Mouse (Mus musculus) liver, postnatal 0 days (tissue): ENCODE measurements around the gene Pfn3. TPM values are rescaled to one million over a fixed set of nuclear protein-coding genes. Genes with fewer than 3 reads are reported as not detected.

ENCODE experiments used
- ATAC-seq: fragments of 200-750 bp; cut with Nextera tagmentation; 2 replicates; pipeline ENCODE4 v1.8.0; 2017; ENCODE audit warnings: mild to moderate bottlenecking, moderate library complexity
- DNase-seq: peaks from one replicate; pipeline ENCODE4 v3.0.0-alpha.2; 2016
- H3K27ac ChIP-seq: fragments of 300-500 bp; sonication (generic); 2 replicates; pipeline ENCODE4 v1.5.1; 2014; ENCODE audit warnings: antibody characterized with exemption, moderate library complexity, mild to moderate bottlenecking, low read depth
- H3K27me3 ChIP-seq: fragments of 300-500 bp; sonication (generic); 2 replicates; pipeline ENCODE4 v1.6.1; 2014; ENCODE audit warnings: low read length, control low read depth, mixed read lengths; ENCODE audit not compliant: insufficient read depth
- H3K36me3 ChIP-seq: fragments of 300-500 bp; sonication (generic); replicated peaks from 2 replicates; pipeline ENCODE4 v1.6.1; 2014; ENCODE audit warnings: mild to moderate bottlenecking, control low read depth, low read length, moderate library complexity, mixed read lengths; ENCODE audit not compliant: insufficient read depth
- H3K4me1 ChIP-seq: fragments of 300-500 bp; sonication (generic); 2 replicates; pipeline ENCODE4 v1.6.1; 2014; ENCODE audit warnings: antibody characterized with exemption, mild to moderate bottlenecking, control low read depth; ENCODE audit not compliant: insufficient read depth
- H3K4me2 ChIP-seq: fragments of 300-500 bp; sonication (generic); 2 replicates; pipeline ENCODE4 v1.6.1; 2014; ENCODE audit warnings: low read depth, mild to moderate bottlenecking, low read length, moderate library complexity, mixed read lengths
- H3K4me3 ChIP-seq: fragments of 300-500 bp; sonication (generic); 2 replicates; pipeline ENCODE4 v1.5.1; 2014; ENCODE audit warnings: low read depth, low read length
- H3K9ac ChIP-seq: fragments of 300-500 bp; sonication (generic); replicated peaks from 2 replicates; pipeline ENCODE4 v1.6.1; 2014; ENCODE audit warnings: mild to moderate bottlenecking, moderate library complexity
- H3K9me3 ChIP-seq: fragments of 300-500 bp; sonication (generic); 2 replicates; pipeline ENCODE4 v1.6.1; 2016; ENCODE audit warnings: mild to moderate bottlenecking, control low read depth, low read length, mixed read lengths
- CTCF ChIP-seq: sonication (generic); IDR thresholded peaks from 2 replicates; pipeline ENCODE4 v1.5.1; 2016; ENCODE audit warnings: antibody characterized with exemption, low read depth
- EP300 ChIP-seq: IDR thresholded peaks from 2 replicates; pipeline ENCODE4 v1.6.1; 2016; ENCODE audit warnings: antibody characterized with exemption, low read depth, mild to moderate bottlenecking
- WGBS: fragments of 180-500 bp; shearing (Covaris S2); extraction: QIAGEN DNeasy Blood & Tissue Kit; methylation state at CpG from one replicate; pipeline ENCODE4 v1.1.7; 2014; ENCODE audit not compliant: insufficient replicate concordance; 5-methylcytosine and 5-hydroxymethylcytosine counted together
- polyA plus RNA-seq: library from polyadenylated mRNA; unstranded; fragments of >200 nt; fragmentation: Nextera tagmentation; extraction: Ambion mirVana; gene quantifications from 2 replicates; pipeline ENCODE4 v1.2.1, GENCODE M21; 2015

The Pfn3 gene
- polyA plus RNA-seq: not detected in 2 replicates

- Histone ChIP-seq H3K9ac (no peak within 1 kb of the TSS), H3K4me2 (no peak within 1 kb of the TSS; the same call in 1 of the 2 replicates), H3K9me3 (no peaks in the 10 kb centered on the region), H3K4me1 (peaks cover 7% of the 10 kb centered on the region), H3K36me3 (no peaks in the 10 kb centered on the region), H3K27ac (no peak within 1 kb of the TSS), H3K27me3 (peaks cover 33% of the 10 kb centered on the region), H3K4me3 (no peak within 1 kb of the TSS)
- DNase-seq: peak; percentile 68
- ATAC-seq: 0 out of 2 replicates have a peak, but pooled peaks have one; percentile 19
- TF ChIP-seq CTCF (no peak), EP300 (no peak)
- 15% methylated on average over 41 of the region's 41 CpGs for WGBS
Measured at GRCm38 (mm10) chr13:55414743-55415380, at the start of gene Pfn3. TSS of gene Pfn3 (minus strand) at chr13:55415232.

GRCm38 (mm10) chr13:55464027-55464884 is 49.2 kb upstream of the Pfn3 start, which contains the start of gene Prr7:
TSS of gene Prr7 (plus strand) at chr13:55464267.
- H3K27me3 ChIP-seq: peaks cover 27% of the 10 kb centered on the region
- peaks cover 21% of the 10 kb centered on the region for H3K36me3 ChIP-seq
- peak within 1 kb of the TSS; percentile 48 for H3K9ac ChIP-seq
- H3K9me3 ChIP-seq: no peaks in the 10 kb centered on the region
- WGBS: under 1% methylated on average over 76 of the region's 84 CpGs
- no peak within 1 kb of the TSS for H3K27ac ChIP-seq
- H3K4me2 ChIP-seq: peak within 1 kb of the TSS; percentile 84
- H3K4me3 ChIP-seq: peak within 1 kb of the TSS; percentile 50
- DNase-seq (peak; percentile 35), ATAC-seq (peak; percentile 40; the same call in 1 of the 2 replicates)
- peaks cover 18% of the 10 kb centered on the region for H3K4me1 ChIP-seq
- TF ChIP-seq EP300: no peak

GRCm38 (mm10) chr13:55463399-55464026 is 48.5 kb upstream of the Pfn3 start:
- Histone ChIP-seq H3K4me2 (peak overlapping the region; percentile 84), H3K9ac (no peak overlapping the region), H3K36me3 (peaks cover 28% of the 10 kb centered on the region), H3K27me3 (peaks cover 27% of the 10 kb centered on the region), H3K27ac (no peak overlapping the region), H3K4me3 (peak overlapping the region; percentile 50), H3K4me1 (peaks cover 18% of the 10 kb centered on the region), H3K9me3 (no peaks in the 10 kb centered on the region)
- DNase-seq (no peak), ATAC-seq (no peak)
- TF ChIP-seq EP300: no peak
- no peak for TF ChIP-seq CTCF
- 18% methylated on average over 14 of the region's 14 CpGs for WGBS

GRCm38 (mm10) chr13:55462965-55463364 is 47.9 kb upstream of the Pfn3 start:
- Histone ChIP-seq H3K9ac (no peak overlapping the region), H3K27me3 (peaks cover 27% of the 10 kb centered on the region), H3K36me3 (peaks cover 33% of the 10 kb centered on the region), H3K9me3 (no peaks in the 10 kb centered on the region), H3K4me3 (no peak overlapping the region), H3K4me1 (peaks cover 18% of the 10 kb centered on the region), H3K27ac (no peak overlapping the region), H3K4me2 (no peak overlapping the region)
- WGBS: 42% methylated on average over 2 of the region's 2 CpGs
- DNase-seq (no peak), ATAC-seq (no peak)
- TF ChIP-seq CTCF (no peak), EP300 (no peak)

GRCm38 (mm10) chr13:55451785-55452549 is 36.9 kb upstream of the Pfn3 start:
- DNase-seq (no peak), ATAC-seq (no peak)
- H3K27ac ChIP-seq: no peak overlapping the region
- H3K4me3 ChIP-seq: no peak overlapping the region
- H3K4me1 ChIP-seq: peaks cover 37% of the 10 kb centered on the region
- no peaks in the 10 kb centered on the region for H3K27me3 ChIP-seq
- TF ChIP-seq EP300: no peak
- no peak for TF ChIP-seq CTCF
- 93% methylated on average over 16 of the region's 16 CpGs for WGBS
- H3K9ac ChIP-seq: no peak overlapping the region
- H3K36me3 ChIP-seq: peaks cover 62% of the 10 kb centered on the region
- no peak overlapping the region for H3K4me2 ChIP-seq
- H3K9me3 ChIP-seq: no peaks in the 10 kb centered on the region
